Mouse (Mus musculus): ENCODE measurements at regions not wholly inside any gene's neighbourhood (a gene's known extent, or its start where the extent isn't known, plus 50 kb on each side); places are given as distances from the start of the nearest gene placed in this dataset.

GRCm38 (mm10) chr1:51697265-51698192, 218.3 kb downstream of the Myo1b start:
- DNase-seq (ENCODE audit: low spot score in 2 of 2) = no peak

- DNase-seq (ENCODE audit: low spot score in 2 of 2) = no peak
These were observed 218.2 kb upstream of the Nabp1 start for GRCm38 (mm10) chr1:51696471-51696870.

DNA sequence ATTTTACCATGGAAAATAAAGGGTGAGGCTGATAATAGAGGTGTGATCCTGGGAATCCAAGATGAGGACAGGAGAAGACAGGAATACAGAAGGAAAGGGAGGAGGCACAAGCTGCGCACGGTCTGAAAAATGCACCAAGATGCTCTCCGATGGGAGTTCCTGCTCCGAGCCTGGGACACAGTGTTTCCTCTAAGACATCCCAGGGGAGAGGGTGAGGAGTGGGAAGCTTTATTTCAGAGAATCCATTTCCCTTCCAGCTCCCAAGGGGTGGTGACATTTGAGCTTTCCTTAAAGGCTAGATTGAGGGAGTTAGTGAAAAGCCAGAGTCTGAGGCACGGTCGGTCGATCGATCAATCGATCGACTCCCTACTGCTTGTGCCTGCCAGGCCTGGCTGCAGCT, 212.7 kb upstream of the Nabp1 start:
- no peak for DNase-seq (ENCODE audit: low spot score in 2 of 2)

GRCm38 (mm10) chr1:51689461-51690223, 211.4 kb upstream of the Nabp1 start:
- DNase-seq (ENCODE audit: low spot score in 2 of 2) = no peak

DNA sequence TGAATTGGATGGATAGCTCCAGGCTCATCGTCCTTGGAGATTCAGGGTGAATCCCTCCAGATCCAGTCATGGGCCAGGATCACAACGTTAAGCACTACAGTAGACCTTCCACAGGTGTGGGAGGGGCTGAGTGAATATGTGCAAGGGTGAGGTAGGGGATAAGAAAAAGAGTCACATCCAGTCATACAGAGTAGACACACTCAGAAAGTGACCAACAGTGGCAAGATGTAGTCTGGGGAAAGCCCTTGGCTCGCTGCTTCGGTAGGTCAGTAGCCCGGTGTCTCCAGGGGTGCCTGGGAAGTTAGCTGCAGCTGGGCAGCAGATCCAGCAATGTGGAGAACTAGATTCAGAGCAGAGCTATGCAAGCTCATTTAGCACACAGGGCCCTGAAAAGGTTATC, 210.7 kb upstream of the Nabp1 start:
- DNase-seq (ENCODE audit: low spot score in 2 of 2) = no peak

DNA sequence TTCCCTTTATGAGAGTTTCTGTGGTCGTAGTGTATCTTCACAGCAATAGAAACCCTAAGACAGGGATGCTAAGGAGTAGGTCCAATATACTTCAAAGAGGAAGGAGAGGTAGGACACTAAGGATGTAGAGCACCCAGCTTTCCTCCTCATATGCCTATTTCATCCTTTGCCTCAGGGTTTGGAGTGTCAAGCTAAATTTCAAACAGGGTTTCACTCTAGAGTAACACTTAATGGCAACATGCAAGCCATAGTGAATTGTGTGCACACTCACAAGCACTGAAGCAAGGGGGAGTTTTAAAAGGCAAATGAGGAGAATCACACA, 210.0 kb upstream of the Nabp1 start:
- DNase-seq (ENCODE audit: low spot score in 2 of 2) = no peak

DNA sequence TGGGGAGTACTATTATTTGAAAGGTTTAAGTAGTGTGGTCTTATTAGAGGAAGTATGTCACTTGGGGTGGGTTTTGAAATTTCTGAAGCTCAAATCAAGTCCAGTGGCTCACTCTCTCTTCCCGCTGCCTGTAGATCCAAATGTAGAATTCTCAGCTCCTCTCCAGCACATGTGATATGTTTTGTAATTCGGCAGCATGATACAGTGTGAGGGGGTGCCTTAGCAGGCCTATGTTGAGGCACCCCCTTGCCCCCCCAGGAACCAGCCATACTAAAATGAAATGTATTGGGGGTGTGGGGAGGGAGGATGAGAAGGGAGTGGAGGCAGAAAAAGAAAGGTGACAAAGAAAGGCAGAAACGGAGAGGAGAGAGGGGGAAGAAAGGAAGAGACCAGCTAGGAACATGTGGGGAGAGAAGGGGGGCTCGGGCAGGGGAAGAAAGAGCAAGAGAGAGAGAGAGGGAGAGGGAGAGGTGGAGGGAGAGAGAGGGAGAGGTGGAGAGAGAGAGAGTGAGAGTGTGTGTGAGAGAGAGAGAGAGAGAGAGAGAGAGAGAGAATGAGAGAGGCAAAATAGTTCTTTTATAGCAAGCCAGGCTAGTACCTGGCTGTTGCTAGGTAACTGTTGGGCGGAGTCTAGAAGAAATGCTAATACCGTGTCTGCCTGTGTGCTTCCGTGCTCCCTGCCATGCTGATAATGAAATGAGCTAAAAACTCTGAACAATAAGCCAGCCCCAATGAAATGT, 209.4 kb upstream of the Nabp1 start:
- DNase-seq (ENCODE audit: low spot score in 2 of 2) = no peak

DNA sequence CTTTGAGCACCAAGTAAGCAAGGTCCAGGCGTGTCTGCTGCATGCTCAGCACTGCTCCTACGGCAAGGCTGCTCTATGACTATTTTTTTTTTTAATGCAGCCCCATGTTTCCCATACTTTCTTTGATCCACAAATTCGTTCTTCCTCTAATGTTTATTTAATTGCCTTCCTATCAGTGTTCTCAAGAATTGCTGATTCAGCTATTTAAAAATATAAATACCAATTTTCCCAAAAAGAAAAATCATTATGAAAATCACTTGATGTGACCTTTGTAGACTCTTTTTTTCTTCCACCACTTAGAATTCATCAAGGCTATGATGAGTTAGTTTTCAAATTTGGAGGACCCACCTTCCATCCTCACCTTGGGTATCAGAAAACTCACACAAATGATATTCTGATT, 208.5 kb upstream of the Nabp1 start:
- no peak for DNase-seq (ENCODE audit: low spot score in 2 of 2)

DNA sequence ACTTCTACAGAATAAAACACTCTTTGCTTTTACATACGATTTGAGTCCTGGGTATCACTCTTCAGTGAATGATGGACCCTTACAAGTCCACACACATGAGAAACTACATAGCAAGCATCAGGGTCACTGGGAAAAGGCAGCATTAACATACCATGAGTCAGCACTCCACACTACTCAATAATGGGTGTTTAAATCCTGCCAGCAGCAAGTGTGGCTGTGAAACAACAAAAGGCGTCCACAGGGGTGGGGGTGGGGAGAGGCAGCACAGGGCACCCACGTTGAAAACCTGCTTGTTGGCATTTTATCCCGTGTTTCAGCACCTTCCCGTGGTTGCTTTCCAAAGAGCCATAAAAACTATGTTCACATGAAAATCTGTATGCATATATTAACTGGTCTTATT, 204.0 kb upstream of the Nabp1 start:
- no peak for DNase-seq (ENCODE audit: low spot score in 2 of 2)

GRCm38 (mm10) chr1:51681872-51682271, 203.6 kb upstream of the Nabp1 start:
- no peak for DNase-seq (ENCODE audit: low spot score in 2 of 2)

GRCm38 (mm10) chr1:51680725-51681124, 202.5 kb upstream of the Nabp1 start:
- no peak for DNase-seq (ENCODE audit: low spot score in 2 of 2)

GRCm38 (mm10) chr1:51678290-51678928, 200.2 kb upstream of the Nabp1 start:
- no peak for DNase-seq (ENCODE audit: low spot score in 2 of 2)

DNA sequence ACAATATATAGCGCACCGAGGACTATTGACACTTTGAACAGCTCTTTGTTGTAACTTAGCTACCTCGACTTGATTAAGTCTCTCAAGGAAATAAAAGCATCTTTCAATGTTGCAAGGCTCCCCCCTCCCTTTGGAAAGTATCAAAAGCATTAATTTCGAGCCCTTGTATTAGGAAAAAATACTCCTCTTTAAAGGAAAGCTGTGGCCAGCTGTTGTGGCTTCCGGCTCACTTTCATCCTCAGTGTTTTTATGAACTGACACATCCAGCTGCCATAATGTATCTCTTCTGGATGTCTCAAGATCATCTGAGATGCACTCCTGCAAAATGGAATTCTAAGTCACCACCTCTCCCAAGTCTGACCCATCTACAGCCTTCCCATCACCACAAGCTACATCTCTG, 199.6 kb upstream of the Nabp1 start:
- DNase-seq (ENCODE audit: low spot score in 2 of 2) = no peak

DNA sequence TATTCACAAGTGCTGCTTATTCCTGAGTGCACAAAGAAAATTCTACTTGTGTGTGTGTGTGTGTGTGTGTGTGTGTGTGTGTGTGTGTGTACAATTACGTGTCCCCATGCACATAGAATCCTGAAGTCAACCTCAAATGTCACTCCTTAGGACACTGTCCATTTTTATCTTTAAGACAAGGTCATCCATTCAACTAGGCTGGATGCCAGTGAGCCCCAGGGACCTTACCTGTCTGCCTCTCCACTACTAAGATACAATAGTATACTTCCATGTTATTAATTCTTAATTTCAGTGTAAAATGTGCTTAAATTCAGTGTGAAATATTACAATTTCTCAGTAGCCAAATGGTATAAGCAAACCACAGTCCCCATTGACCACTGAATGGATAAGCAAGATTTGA, 193.5 kb upstream of the Nabp1 start:
- DNase-seq (ENCODE audit: low spot score in 2 of 2) = no peak

GRCm38 (mm10) chr1:51671287-51671686, 193.1 kb upstream of the Nabp1 start:
- DNase-seq (ENCODE audit: low spot score in 2 of 2) = no peak

- no peak for DNase-seq (ENCODE audit: low spot score in 2 of 2)
These were observed 191.8 kb upstream of the Nabp1 start for GRCm38 (mm10) chr1:51670009-51670408.

DNA sequence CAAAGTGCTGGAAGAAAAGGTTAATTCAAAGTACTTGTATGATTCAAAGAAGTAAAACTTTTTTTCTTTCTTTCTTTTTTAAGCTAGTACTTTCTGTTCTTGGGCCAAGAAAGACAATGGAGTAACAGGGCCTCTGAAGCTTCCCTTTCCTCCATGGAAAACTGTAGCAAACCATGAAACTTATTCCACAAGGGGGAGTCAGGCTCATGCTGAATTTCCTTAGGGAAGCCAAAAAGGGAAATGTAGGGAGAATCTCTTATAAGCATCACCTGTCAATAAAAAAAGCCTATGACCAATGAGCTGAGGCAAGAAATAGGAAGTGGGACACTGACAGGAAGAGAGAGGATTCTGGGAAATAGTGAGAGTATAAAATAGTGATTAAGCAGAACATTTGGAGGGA, 190.7 kb upstream of the Nabp1 start:
- DNase-seq (ENCODE audit: low spot score in 2 of 2) = no peak

DNA sequence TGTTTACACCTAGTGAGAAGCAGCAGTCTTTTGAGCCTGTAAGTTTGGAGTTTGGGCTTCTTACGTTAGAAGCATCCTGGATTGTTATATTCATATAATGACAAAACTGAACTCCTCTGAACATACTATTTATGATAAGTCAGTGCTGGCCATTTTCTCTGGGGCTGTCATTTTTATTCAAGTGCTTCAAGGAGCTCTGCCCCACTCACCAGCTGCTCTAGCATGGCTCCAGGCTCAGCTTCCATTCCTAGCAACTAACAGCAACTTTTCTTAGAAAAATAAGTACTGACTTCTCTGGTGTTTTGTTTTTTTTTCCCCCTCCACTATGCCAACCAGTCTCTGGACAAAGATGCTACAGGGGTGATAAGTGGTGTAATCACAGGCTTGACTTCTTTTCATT, 182.3 kb upstream of the Nabp1 start:
- no peak for DNase-seq (ENCODE audit: low spot score in 2 of 2)

DNA sequence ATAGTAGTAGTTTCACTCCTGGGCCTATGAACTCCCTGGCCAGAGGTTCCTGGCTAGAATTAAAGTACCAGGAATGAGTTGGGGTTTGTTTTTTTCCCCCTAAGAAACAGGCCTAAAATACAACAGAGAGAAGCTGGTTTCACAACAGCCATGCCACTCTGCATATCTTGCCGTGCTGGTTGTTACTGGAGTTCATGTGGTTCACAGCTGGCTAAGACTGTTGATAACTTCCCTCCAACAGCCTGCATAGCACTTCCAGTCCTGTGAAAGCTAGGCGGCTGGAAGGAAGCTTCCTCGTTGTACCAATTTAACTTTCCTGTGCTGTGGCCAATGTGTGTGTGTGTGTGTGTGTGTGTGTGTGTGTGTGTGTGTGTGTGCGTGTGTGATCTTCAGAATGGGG, 179.0 kb upstream of the Nabp1 start:
- no peak for DNase-seq (ENCODE audit: low spot score in 2 of 2)

- DNase-seq (ENCODE audit: low spot score in 2 of 2) = no peak
These were observed 172.4 kb upstream of the Nabp1 start for GRCm38 (mm10) chr1:51650653-51650995.

- DNase-seq (ENCODE audit: low spot score in 2 of 2) = no peak
These were observed 171.9 kb upstream of the Nabp1 start for GRCm38 (mm10) chr1:51649963-51650652.

DNA sequence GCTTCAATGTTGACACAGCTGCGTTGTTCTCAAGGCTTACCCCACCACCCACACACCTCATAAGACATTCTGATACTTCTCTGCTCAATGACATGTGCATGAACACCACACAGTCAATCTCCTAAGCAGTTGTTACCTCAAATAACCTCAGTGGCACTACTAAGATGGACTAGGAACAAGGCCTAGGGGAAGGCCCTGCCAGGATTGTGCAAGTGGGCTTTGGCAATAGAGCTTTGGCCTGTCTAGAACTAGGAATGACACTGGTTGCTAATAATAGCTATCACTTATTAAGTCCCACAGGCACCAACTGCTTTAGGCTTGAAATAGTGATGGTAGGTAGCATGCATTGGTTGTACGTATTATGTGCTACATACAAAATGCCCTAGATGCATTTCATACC, 169.7 kb upstream of the Nabp1 start:
- no peak for DNase-seq (ENCODE audit: low spot score in 2 of 2)

Data from spleen, postnatal 14 days (tissue).